Mouse (Mus musculus) embryonic stem cell, embryonic (primary cell): ENCODE results near the gene Megf8.

Experiments
- CTCF ChIA-PET, 4 experiments: fragments of 300-600 bp in 2 of 4; fragments of 350-600 bp in 2 of 4; sonication (Branson Sonifier 250); formaldehyde crosslinking; loops; one replicate each; lab custom pipeline; 2022; ENCODE audit warnings: inconsistent platforms in 2 of 4; lab: Charles Lee
- POLR2A ChIA-PET, 4 experiments: fragments of 300-600 bp in 2 of 4; fragments of 350-600 bp in 2 of 4; sonication (Branson Sonifier 250); formaldehyde crosslinking; loops; one replicate each; lab custom pipeline; 2022; ENCODE audit warnings: antibody characterized with exemption in 4 of 4, inconsistent platforms in 1 of 4; lab: Charles Lee

The Megf8 gene

DNA sequence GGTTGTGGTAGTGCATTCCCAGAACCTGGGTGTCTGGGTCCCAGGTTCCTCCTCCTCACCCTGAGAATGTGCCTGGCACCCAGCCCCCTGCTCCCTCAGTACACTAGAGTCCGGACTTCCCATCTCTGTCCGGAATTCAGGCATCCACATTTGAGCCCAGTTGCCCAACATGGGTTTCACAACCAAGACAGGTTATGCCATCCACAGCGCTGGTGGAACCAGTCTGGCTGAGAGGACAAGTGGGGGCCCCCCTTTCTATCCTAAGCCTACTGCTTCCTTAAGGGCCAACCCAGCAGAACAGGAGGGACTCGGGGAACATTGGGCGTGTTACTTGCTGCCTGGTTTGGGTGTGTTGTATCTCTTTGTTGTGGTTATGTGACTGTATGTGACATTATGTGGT is 55.5 kb downstream of the Megf8 start:
- POLR2A ChIA-PET, result interaction anchor here in 1 of 4 experiments (0.6 to 0.7 kb wide), 2 partner anchors 117 to 193 kb away, joined by 3 to 5 read pairs; partner anchors contain the start of gene Pou2f2
- CTCF ChIA-PET, result interaction anchor here in 2 of 4 experiments (0.6 to 0.8 kb wide), 2 partner anchors 184 to 554 kb away, joined by 3 to 6 read pairs; no protein-coding TSS in a partner anchor

DNA sequence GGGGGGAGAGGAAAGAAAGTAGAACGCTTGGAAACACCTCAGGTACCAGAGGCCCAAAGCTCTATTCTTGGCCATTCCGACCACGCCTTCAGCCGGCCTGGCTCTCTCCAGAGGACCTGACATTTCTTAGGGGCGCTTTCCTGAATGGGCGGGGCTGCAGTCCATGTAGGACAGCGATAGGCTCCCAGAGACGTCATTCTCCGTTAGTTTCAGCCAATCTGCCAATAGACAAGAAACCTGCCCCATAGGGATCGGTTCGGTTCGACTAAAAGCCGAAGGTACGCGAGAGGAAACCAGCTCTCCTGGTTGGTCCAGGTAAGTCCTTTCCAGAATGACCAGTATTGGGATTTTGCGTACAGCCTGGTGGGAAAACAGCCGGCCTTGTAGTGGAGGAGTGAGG is 59.6 kb downstream of the Megf8 start:
- ChIA-PET POLR2A (interaction anchor here in 2 of 4 experiments (0.8 to 1.9 kb wide), 18 partner anchors 8 to 294 kb away, joined by 3 to 8 read pairs (median 4); partner anchors contain the start of genes Pafah1b3 (in 2 of the 2), Cic (in 1 of the 2), Cnfn (in 1 of the 2) and Gsk3a (in 1 of the 2)), CTCF (interaction anchor here (0.6 to 1.7 kb wide), 23 partner anchors 10 to 404 kb away, joined by 3 to 11 read pairs (median 4); partner anchors contain the start of genes Gsk3a (in 1 of the 4), Megf8 (in 1 of the 4), Rabac1 (in 1 of the 4) and Zfp526 (in 1 of the 4))

DNA sequence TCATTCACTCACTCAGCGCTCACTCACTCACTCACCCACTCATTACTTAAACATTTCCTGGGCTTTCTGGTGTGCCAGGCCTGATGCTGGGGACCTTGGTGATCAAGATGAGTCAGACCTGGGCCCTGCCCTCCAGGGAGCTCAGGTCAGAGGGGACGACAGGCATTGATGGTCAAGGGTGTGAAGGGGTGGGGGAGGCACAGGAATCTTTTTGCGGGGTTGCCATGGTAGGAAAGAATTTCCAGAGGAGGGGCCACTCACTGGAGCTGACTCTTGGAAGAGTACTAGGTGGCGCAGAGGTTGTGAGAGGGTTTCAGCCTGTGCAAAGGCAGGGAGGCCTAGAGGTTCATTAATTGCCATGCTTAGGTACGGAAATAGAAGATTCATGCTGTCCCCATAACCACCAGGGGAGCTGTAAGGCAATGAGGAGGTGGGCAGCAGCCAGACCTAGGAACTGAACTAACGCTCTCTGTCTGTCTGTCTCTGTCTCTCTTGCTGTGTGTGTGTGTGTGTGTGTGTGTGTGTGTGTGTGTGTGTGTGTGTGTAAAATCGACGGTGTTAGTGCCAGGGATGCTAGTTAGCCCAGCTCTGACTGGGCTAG is 60.2 kb downstream of the Megf8 start:
- POLR2A ChIA-PET, result interaction anchor here in 3 of 4 experiments (0.6 to 1.9 kb wide), 19 partner anchors 9 to 314 kb away, joined by 3 to 8 read pairs (median 4); partner anchors contain the start of genes Pafah1b3 (in 2 of the 3), Cic (in 1 of the 3), Cnfn (in 1 of the 3) and Gsk3a (in 1 of the 3)
- CTCF ChIA-PET, result interaction anchor here (0.6 to 1.7 kb wide), 31 partner anchors 10 to 405 kb away, joined by 3 to 11 read pairs (median 4); partner anchors contain the start of genes Gsk3a (in 1 of the 4), Megf8 (in 1 of the 4), Rabac1 (in 1 of the 4) and Zfp526 (in 1 of the 4)

DNA sequence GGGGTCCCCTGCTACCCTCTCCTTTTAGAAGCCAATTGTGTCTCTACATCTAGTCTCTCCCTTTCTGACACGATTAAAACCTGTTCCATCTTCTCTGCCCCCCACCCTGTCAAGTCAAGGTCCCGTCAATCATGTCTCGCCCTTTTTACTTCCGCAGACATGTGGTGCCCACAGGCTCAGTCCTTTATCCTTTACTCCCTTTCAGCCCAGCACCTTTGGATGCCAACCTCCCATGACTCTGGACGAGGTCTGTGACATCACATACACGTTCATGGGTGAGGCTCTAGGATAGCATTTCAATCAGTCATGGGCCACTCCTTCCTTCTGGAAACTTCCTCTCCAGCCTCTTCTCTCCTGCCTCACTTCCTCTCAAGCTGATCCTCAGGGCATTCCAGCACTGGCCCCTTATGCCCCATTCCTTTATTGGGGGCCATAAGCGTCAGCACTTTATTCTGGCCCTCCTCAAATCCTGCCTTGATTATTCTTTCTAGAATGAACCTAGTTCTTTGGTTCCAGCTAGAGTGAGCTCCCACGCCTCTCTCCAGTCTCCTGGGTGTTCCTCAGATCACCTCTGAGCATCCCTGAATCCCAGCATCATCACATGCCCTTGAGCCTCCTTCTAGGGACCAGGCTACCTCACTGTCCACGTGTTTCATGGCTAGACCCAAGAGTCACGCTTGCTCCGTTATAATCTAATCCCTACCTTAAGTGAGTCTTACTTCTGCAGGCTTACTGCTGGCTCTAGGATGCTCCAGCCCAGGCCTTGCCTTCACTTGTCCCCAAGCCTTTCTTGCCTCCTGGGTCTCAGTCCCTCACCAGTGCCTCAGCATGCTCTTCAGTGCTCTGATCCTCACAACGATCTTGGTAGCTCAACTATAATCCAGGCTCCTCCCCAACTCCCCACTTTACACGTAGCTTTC is 61.5 kb downstream of the Megf8 start:
- ChIA-PET POLR2A (interaction anchor here in 2 of 4 experiments (0.8 to 5.1 kb wide), 12 partner anchors 11 to 295 kb away, joined by 3 to 43 read pairs (median 4); partner anchors contain the start of gene Megf8 (in 1 of the 2)), CTCF (interaction anchor here (0.6 to 3.9 kb wide), 31 partner anchors 8 to 384 kb away, joined by 3 to 13 read pairs (median 4); partner anchors contain the start of genes Megf8 (in 2 of the 4), Pafah1b3 (in 1 of the 4) and Tmem145 (in 1 of the 4))

DNA sequence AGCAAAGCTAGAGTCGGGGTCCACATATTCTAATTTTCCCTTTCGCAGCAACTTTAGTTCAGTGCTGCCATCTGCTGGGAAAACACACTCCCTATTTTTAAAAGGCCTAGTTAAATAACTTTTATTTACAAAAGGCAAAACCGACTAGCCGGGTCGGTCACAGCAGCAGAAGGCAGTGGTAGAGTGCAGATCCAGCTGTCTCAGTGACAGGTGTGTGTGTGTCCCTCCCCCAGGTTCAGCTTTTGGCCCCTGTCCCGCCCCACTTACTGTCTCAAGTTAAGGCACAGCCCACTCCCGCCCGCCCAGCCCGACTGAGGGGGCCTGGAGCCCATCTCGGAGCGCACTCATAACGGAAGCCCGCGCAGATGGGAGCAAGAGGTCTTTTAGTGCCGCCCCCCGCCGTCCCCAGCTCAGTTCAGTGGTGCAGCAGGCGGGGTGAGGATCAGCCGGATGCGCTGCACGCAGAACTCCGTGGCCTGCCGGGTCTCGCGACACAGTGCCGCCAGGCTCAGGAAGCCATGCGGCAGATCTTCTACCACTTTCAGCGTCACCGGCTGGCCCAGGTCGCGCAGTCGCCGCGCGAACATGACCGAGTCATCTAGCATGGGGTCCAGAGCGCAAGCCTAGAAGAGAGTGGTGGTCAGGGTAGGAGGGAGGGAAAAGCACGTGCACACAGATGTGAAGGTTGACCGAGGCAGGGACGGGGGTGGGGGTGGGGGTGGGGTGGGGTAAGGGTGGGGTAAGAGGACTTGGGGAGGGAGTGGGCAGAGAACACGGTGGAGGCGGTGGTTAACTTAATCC is 62.8 kb downstream of the Megf8 start:
- ChIA-PET POLR2A (interaction anchor here in 3 of 4 experiments (0.5 to 5.1 kb wide), 20 partner anchors 10 to 297 kb away, joined by 3 to 43 read pairs (median 4); partner anchors contain the start of genes Cic (in 1 of the 3), Megf8 (in 1 of the 3) and Pafah1b3 (in 1 of the 3)), CTCF (interaction anchor here (0.6 to 3.9 kb wide), 26 partner anchors 9 to 284 kb away, joined by 3 to 13 read pairs (median 4); partner anchors contain the start of genes Megf8 (in 2 of the 4), Pafah1b3 (in 1 of the 4) and Tmem145 (in 1 of the 4))

DNA sequence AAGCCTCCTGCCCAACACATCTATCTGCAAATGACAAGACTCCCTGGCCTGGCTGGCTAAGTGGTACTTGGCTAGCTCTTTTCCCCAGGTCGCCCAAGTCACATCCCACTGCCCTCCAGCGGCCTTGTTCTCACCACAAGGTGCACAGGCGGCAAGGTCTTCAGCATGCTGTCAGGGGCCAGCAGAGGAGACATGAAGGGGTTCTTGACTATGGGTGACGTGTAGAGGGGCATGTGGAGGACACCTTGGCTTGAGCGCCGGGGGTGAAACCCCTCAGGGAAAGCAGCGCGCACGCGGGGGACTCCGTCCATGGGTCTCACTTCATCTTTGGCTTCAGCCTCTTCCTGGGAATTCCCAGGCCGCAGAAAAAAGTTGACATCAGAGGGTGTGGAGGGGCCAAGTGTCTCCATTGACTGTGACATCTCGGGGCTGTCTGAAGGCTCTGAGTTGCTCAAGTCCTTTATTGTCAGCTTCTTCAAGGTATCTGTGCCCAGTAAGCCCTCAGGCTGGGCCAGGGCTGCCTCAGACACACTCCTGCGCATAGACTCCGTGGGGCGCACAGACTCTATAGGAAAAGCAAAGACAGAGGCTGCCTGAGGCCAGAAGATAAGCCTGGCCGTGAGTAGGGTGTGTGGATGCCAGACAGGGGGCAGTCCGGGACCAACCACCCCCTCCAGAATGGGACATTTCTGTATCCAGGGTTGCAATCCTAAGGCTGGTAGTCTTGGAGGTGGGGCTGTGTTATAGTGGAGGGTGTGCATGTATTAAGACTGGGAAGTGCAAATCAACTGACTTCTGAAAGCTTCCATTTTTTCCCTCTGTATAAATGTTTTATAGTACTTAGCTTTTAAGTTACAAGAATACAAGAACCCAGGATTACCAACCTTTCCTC is 63.7 kb downstream of the Megf8 start:
- ChIA-PET CTCF (interaction anchor here in 3 of 4 experiments (0.6 to 3.9 kb wide), 16 partner anchors 13 to 275 kb away, joined by 3 to 13 read pairs (median 5); partner anchors contain the start of gene Megf8 (in 1 of the 3)), POLR2A (interaction anchor here in 3 of 4 experiments (0.6 to 5.1 kb wide), 13 partner anchors 10 to 265 kb away, joined by 3 to 43 read pairs (median 4); partner anchors contain the start of gene Gsk3a (in 1 of the 3))

DNA sequence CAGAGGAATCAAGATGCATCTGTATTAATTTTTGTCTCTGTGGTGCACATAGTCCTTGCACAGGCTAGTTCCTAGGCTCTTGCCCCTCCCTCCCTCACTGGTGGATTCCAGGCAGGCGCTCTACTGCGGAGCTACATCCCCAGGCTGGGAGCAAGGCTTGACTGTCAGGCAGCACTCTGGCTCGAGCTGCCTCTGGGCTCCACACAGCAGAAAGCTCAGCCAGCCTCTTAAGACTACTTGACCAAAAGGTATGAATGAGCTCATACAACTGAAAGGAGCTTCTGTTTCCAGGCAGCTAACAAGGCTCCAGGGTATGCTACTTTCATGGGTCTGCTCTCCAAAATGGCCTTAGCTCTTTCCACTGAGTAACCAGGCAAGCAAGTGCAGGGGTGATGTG is 64.3 kb downstream of the Megf8 start:
- CTCF ChIA-PET, result interaction anchor here in 2 of 4 experiments (0.6 to 3.9 kb wide), 9 partner anchors 14 to 275 kb away, joined by 3 to 13 read pairs (median 5); partner anchors contain the start of gene Megf8 (in 1 of the 2)
- POLR2A ChIA-PET, result interaction anchor here in 3 of 4 experiments (0.7 to 5.1 kb wide), 9 partner anchors 9 to 188 kb away, joined by 3 to 43 read pairs (median 4); partner anchors contain the start of genes Gsk3a (in 1 of the 3) and Pafah1b3 (in 1 of the 3)

DNA sequence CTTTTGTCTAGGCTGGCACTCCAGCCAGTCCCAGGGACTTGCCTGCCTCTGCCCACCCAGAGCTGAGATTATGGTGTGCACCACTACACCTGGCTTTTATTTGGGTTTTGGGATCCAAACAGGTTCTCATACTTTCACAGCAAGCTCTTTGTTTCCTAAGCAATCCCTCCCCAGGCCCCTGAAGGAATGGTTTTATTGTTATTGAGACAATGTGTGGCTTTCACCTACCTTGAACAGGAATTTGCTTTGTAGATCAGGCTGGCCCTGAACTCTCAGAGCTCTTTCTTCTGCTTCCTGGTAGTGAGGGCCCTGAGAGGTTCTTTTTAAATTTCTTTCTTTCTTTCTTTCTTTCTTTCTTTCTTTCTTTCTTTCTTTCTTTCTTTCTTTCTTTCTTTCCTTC is 65.6 kb downstream of the Megf8 start:
- POLR2A ChIA-PET, result interaction anchor here (0.7 to 5.1 kb wide), 17 partner anchors 12 to 278 kb away, joined by 3 to 43 read pairs (median 4); partner anchors contain the start of genes Pafah1b3 (in 2 of the 4) and Cic (in 1 of the 4)
- CTCF ChIA-PET, result interaction anchor here in 3 of 4 experiments (0.6 to 3.9 kb wide), 16 partner anchors 11 to 624 kb away, joined by 3 to 13 read pairs (median 5); partner anchors contain the start of gene Megf8 (in 1 of the 3)

DNA sequence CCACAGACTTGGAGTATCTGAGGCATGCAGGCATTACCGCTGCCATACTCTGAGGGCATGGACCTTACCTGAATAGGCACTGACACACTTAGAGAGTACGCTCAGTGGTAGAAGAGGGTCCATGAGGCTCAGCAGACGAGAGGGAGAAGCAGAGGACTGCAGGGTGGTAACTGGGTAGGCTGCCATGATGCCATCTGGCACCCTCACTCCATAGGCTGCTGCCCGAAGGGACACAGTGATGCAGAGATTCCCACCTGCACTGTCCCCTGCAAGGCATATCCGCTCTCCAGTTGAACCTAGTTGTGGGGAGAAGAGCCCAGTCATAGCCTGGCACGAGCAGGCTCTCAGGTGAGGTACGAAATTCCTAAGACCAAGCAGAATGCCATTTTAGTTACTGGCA is 66.4 kb downstream of the Megf8 start:
- CTCF ChIA-PET, result interaction anchor here in 1 of 4 experiments (1.6 kb wide), 1 partner anchor 195 kb away, joined by 3 read pairs; no protein-coding TSS in a partner anchor
- POLR2A ChIA-PET, result interaction anchor here in 2 of 4 experiments (0.7 kb wide), 3 partner anchors 20 to 190 kb away, joined by 3 to 6 read pairs (median 5); no protein-coding TSS in a partner anchor

DNA sequence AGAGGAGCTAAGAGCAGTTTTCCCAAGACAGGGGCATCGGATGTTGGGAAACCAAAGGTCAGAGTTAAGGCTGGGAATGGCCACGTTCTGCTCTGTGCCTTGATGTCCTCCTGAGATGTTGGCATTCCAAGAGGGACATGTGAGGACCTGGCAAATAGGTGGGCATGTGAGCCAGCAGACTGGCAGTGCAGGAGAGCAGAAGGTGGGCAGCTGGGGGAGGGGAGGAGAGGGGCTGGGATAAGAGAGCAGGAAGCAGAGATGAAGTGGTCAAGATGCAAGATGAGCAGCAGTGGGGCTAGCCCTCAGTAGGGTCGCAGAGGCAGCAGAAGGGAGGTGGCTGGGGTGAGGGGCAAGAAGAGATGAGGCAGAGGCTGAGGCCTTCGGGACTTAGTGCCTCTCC is 66.9 kb downstream of the Megf8 start:
- POLR2A ChIA-PET, result interaction anchor here in 3 of 4 experiments (0.7 to 1.7 kb wide), 3 partner anchors 12 to 190 kb away, joined by 3 to 6 read pairs (median 3); partner anchors contain the start of gene Megf8 (in 1 of the 3)
- CTCF ChIA-PET, result interaction anchor here in 3 of 4 experiments (0.5 to 1.6 kb wide), 4 partner anchors 25 to 400 kb away, joined by 3 read pairs; no protein-coding TSS in a partner anchor

DNA sequence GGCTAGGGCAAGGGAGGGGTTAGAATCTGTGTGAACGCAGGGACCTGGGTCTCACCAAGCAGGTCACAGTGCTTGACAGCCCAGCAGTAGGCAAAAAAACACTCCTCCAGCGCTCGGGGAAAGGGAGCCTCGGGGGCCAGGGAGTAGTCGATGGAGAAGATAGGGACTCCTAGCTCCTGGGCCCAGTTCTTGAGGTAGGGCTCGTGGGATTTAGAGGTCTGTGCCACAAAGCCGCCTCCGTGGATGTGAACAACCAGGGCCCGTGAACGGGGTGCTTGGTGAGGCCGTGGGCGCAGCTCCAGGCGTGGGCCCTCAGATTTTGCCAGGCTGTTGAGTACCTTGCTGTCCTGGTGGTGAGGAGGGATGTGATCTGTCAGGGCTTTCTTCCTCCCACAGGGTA is 67.4 kb downstream of the Megf8 start:
- CTCF ChIA-PET, result interaction anchor here in 3 of 4 experiments (0.5 to 1.6 kb wide), 5 partner anchors 11 to 401 kb away, joined by 3 read pairs; no protein-coding TSS in a partner anchor
- POLR2A ChIA-PET, result interaction anchor here in 2 of 4 experiments (1.3 to 1.7 kb wide), 3 partner anchors 9 to 68 kb away, joined by 3 to 6 read pairs (median 4); partner anchors contain the start of gene Megf8 (in 1 of the 2)

DNA sequence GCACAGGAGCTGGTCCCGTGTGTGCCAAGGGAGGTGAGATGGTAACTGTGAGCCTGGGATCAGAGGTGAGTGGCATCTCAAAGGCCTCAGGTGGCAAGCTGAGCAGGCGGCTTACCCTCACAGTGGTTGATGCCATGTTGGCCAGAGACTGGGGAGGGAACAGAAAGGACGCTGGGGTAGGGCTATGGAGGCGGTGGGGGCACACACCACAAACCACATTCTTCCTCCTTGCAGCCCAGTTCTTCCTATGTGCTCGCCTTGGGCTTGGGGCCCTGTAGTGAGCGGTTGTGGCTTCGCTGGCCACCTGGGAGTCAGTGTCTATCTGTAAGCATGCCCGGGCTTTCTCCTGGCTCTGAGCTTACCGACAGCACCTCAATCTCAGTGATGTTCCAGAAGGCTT is 67.9 kb downstream of the Megf8 start:
- ChIA-PET POLR2A (interaction anchor here in 2 of 4 experiments (1.3 to 1.7 kb wide), 3 partner anchors 9 to 68 kb away, joined by 3 to 6 read pairs (median 4); partner anchors contain the start of gene Megf8 (in 1 of the 2)), CTCF (interaction anchor here in 1 of 4 experiments (0.8 to 1.6 kb wide), 3 partner anchors 11 to 197 kb away, joined by 3 read pairs; no protein-coding TSS in a partner anchor)

DNA sequence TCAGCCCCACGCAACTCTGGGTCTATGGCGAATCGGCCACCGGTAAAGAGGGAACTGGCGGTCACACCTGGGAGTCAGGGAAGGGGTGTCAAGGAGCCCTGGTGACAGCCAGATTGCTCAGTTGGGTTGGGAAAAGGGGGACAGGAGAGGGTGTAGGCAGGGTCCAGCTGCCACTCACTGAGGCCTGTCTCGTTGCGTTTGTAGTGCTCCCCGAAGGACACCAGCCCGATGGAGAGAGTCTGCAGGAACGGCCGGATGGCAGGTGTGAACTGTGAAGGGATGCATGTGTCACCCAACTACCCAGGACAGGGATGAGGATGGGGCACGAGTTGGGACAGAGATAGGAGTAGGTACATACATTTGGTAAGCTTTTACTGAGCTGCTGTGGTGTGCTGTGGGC is 68.3 kb downstream of the Megf8 start:
- POLR2A ChIA-PET, result interaction anchor here in 2 of 4 experiments (1.3 to 1.7 kb wide), 3 partner anchors 8 to 69 kb away, joined by 3 to 6 read pairs (median 4); partner anchors contain the start of gene Megf8 (in 1 of the 2)
- CTCF ChIA-PET, result interaction anchor here in 1 of 4 experiments (0.9 kb wide), 1 partner anchor 10 kb away, joined by 3 read pairs; no protein-coding TSS in a partner anchor

DNA sequence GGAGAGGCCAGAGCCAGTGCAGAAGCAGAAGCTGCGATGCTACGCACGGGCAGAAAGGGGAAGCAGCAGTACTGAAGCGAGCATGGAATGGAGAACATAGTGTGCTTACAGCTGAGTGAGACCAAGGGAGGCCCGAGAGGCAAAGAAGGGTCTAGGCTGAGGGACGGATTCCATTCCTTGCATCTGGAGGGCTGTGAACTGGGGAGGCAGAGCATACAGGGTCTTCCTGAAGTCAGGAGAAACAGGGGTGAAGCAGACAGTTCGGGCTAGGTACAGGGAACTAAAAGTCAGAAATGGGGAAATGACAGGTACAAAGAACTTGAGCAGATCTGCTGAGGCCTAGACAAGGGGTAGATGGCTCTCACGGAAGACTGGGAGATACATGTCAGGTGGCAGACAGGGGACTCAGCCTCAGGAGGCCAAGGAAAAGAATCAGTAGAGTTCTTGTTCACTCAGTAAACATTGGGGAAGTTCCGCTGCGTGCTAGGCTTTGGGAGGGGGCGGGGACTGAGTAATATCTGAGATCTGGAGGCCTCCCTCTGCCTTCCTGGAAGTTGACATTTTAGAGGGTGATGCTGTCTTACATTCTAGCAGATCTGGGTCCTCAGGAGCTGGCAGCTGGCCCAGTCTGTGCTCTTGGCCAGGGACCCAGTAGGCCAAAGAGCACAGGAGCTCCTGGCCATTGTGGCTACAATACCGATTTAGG is 69.0 kb downstream of the Megf8 start:
- CTCF ChIA-PET, result interaction anchor here in 2 of 4 experiments (0.6 to 1.6 kb wide), 3 partner anchors 9 to 67 kb away, joined by 3 to 5 read pairs (median 4); no protein-coding TSS in a partner anchor
- POLR2A ChIA-PET, result interaction anchor here in 1 of 4 experiments (0.9 to 1.7 kb wide), 2 partner anchors 10 to 69 kb away, joined by 3 to 5 read pairs; partner anchors contain the start of gene Megf8
